Mouse (Mus musculus): Measurements from ENCODE around the gene Wdfy3. TPM values are rescaled to one million over a fixed set of nuclear protein-coding genes. Genes with fewer than 3 reads are reported as not detected.
"Not testable (repeated sequence)": the region's sequence is repeated elsewhere in the genome, so short reads cannot be mapped to it uniquely, and the experiment has no call there.

Gene Wdfy3
- total RNA-seq, 4 experiments from 2014 or later = 111 to 138 (median 122) TPM

GRCm38 (mm10) chr5:101949323-101949722, 120.4 kb downstream of the Wdfy3 start:
- no peak for DNase-seq (ENCODE audit: low spot score in 2 of 2)

- no peak for DNase-seq (ENCODE audit: low spot score in 2 of 2)
These were observed 121.1 kb downstream of the Wdfy3 start for GRCm38 (mm10) chr5:101948641-101949040.

GRCm38 (mm10) chr5:101945731-101946130, 124.0 kb downstream of the Wdfy3 start:
- no peak for DNase-seq (ENCODE audit: low spot score in 2 of 2)

- no peak for DNase-seq (ENCODE audit: low spot score in 2 of 2)
These were observed 131.7 kb downstream of the Wdfy3 start for GRCm38 (mm10) chr5:101937909-101938596.

GRCm38 (mm10) chr5:101937362-101937761, 132.4 kb downstream of the Wdfy3 start:
- DNase-seq (ENCODE audit: low spot score in 2 of 2) = no peak

GRCm38 (mm10) chr5:101935893-101936292, 133.8 kb downstream of the Wdfy3 start:
- peak in 1 of 2 experiments; percentile 32 for DNase-seq (ENCODE audit: low spot score in 2 of 2)

GRCm38 (mm10) chr5:101934629-101935028, 135.1 kb downstream of the Wdfy3 start:
- DNase-seq (ENCODE audit: low spot score in 2 of 2) = no peak

GRCm38 (mm10) chr5:101932971-101933810, 136.5 kb downstream of the Wdfy3 start:
- DNase-seq (ENCODE audit: low spot score in 2 of 2) = peak in 1 of 2 experiments; percentile 37

GRCm38 (mm10) chr5:101931997-101932396, 137.7 kb downstream of the Wdfy3 start:
- DNase-seq (ENCODE audit: low spot score in 2 of 2) = no peak

GRCm38 (mm10) chr5:101926311-101926710, 143.4 kb downstream of the Wdfy3 start:
- DNase-seq (ENCODE audit: low spot score in 2 of 2) = no peak

GRCm38 (mm10) chr5:101923710-101924109, 146.0 kb downstream of the Wdfy3 start:
- no peak for DNase-seq (ENCODE audit: low spot score in 2 of 2)

GRCm38 (mm10) chr5:101919559-101919958, 150.2 kb downstream of the Wdfy3 start:
- no peak for DNase-seq (ENCODE audit: low spot score in 2 of 2)

GRCm38 (mm10) chr5:101909468-101909867, 160.3 kb downstream of the Wdfy3 start:
- DNase-seq (ENCODE audit: low spot score in 2 of 2) = no peak

- no peak for DNase-seq (ENCODE audit: low spot score in 2 of 2)
These were observed 164.1 kb downstream of the Wdfy3 start for GRCm38 (mm10) chr5:101905624-101906023.

GRCm38 (mm10) chr5:101904841-101905240, 164.9 kb downstream of the Wdfy3 start:
- not testable (repeated sequence) for DNase-seq (ENCODE audit: low spot score in 2 of 2)

- no peak for DNase-seq (ENCODE audit: low spot score in 2 of 2)
These were observed 167.0 kb downstream of the Wdfy3 start for GRCm38 (mm10) chr5:101902686-101903085.

GRCm38 (mm10) chr5:101899981-101900380, 169.7 kb downstream of the Wdfy3 start:
- no peak for DNase-seq (ENCODE audit: low spot score in 2 of 2)

GRCm38 (mm10) chr5:101896784-101897183, 172.9 kb downstream of the Wdfy3 start:
- peak in 1 of 2 experiments; percentile 35 for DNase-seq (ENCODE audit: low spot score in 2 of 2)

GRCm38 (mm10) chr5:101895717-101896645, 173.7 kb downstream of the Wdfy3 start:
- no peak for DNase-seq (ENCODE audit: low spot score in 2 of 2)

- no peak for DNase-seq (ENCODE audit: low spot score in 2 of 2)
These were observed 174.6 kb downstream of the Wdfy3 start for GRCm38 (mm10) chr5:101895119-101895518.

GRCm38 (mm10) chr5:101893820-101894515, 175.8 kb downstream of the Wdfy3 start:
- DNase-seq (ENCODE audit: low spot score in 2 of 2) = no peak
